In the genomic region with DNA sequence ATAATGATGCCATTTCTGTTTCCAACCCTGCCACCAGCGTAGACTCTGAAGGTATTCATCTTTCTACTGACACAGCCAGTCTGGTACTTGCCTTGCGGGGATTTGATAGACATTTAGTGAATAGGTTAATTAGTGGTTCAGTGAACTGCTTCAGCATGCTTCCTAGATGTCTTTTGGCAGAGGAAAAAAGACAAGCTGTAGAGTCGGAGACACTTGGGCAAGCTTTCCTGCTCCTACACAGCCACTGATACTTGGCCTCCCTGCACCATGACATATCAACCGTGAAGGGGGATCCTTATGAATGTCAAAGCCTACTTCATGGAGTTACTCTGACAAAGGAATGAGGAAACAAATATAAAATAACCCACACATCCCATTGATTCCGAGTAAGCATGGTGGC, we compare ENCODE assay signal across 26 mouse cellular contexts.
A peak's percentile ranks its signal among the peaks of the same experiment; 100 is the strongest.
DNase-seq lines count a peak whose midpoint lies in the region; ATAC-seq and TF ChIP-seq lines count a peak whose summit lies in the region.
"Had no signal": no experiment of that assay in that cellular context is flagged by ENCODE, and none has a peak within 500 bp of the region (broad histone marks: within the 10 kb centered on the region; RNA-seq: fewer than 3 reads in every experiment).

No protein-coding gene starts in this region.

- no peak for DNase-seq in kidney, postnatal 36 days
- peak; percentile 65 for DNase-seq in midbrain, postnatal 0 days (ENCODE audit: low spot score)
- no peak for DNase-seq in midbrain, embryonic 14.5 days
- DNase-seq: adrenal gland, adult 2 months; adrenal gland, postnatal 36 days; B cell, adult 2 months; cerebellum, adult 8-10 months; cerebellum, postnatal 36 days; gastrocnemius, postnatal 10 days; heart, postnatal 14 days; kidney, adult 18-20 months; layer of hippocampus, postnatal 36 days; liver; lung, adult 2 months; lung, postnatal 14 days; thymus, adult 2 months; thymus, postnatal 36 days had no signal

- TF ChIP-seq CTCF in midbrain, postnatal 0 days (IDR thresholded peaks at IDR 0.05): no peak

- H3K4me1 ChIP-seq in forebrain, embryonic 15.5 days: peaks cover 15% of the 10 kb centered on the region
- H3K4me1 ChIP-seq in forebrain, embryonic 12.5 days: peaks cover 7% of the 10 kb centered on the region
- no peaks in the 10 kb centered on the region for H3K4me1 ChIP-seq in kidney, embryonic 15.5 days
- H3K4me1 ChIP-seq in midbrain, postnatal 0 days (ENCODE audit: insufficient read depth, low read length): no peaks in the 10 kb centered on the region
- no peaks in the 10 kb centered on the region for H3K4me1 ChIP-seq in midbrain, embryonic 14.5 days (ENCODE audit: control insufficient read depth, insufficient read depth, low read length)
- no peaks in the 10 kb centered on the region for H3K4me1 ChIP-seq in heart, embryonic 11.5 days (ENCODE audit: control insufficient read depth, insufficient read depth, low read length)
- H3K4me1 ChIP-seq: embryonic facial prominence, embryonic 12.5 days; hindbrain, embryonic 12.5 days; neural tube, embryonic 13.5 days had no signal

- 12% methylated on average over 5 of the region's 5 CpGs for WGBS in forebrain, embryonic 15.5 days
- 51% methylated on average over 5 of the region's 5 CpGs for WGBS in forebrain, embryonic 12.5 days
- WGBS in kidney, embryonic 15.5 days: 45% methylated on average over 5 of the region's 5 CpGs
- 67% methylated on average over 5 of the region's 5 CpGs for WGBS in midbrain, postnatal 0 days
- 59% methylated on average over 5 of the region's 5 CpGs for WGBS in midbrain, embryonic 14.5 days
- WGBS in heart, embryonic 11.5 days (ENCODE audit: insufficient replicate concordance): 83% methylated on average over 5 of the region's 5 CpGs

- H3K27ac ChIP-seq in forebrain, embryonic 15.5 days (replicated peaks): no peak overlapping the region
- H3K27ac ChIP-seq in forebrain, embryonic 12.5 days: no peak overlapping the region
- H3K27ac ChIP-seq in kidney, embryonic 15.5 days: no peak overlapping the region
- H3K27ac ChIP-seq in midbrain, postnatal 0 days (ENCODE audit: low read depth, low read length): no peak overlapping the region
- H3K27ac ChIP-seq in midbrain, embryonic 14.5 days (replicated peaks; ENCODE audit: low read depth, low read length): no peak overlapping the region
- H3K27ac ChIP-seq in heart, embryonic 11.5 days (ENCODE audit: low read depth, low read length): no peak overlapping the region
- H3K27ac ChIP-seq: embryonic facial prominence, embryonic 12.5 days; hindbrain, embryonic 12.5 days; liver, embryonic 14.5 days; neural tube, embryonic 13.5 days had no signal

- peak; percentile 72 for ATAC-seq in forebrain, embryonic 15.5 days (replicated peaks)
- ATAC-seq in forebrain, embryonic 12.5 days (ENCODE audit: low FRiP score): no peak
- ATAC-seq in kidney, embryonic 15.5 days (replicated peaks; ENCODE audit: low FRiP score): peak; percentile 62
- no peak for ATAC-seq in midbrain, postnatal 0 days (ENCODE audit: low FRiP score)
- no peak for ATAC-seq in midbrain, embryonic 14.5 days (ENCODE audit: low FRiP score, low TSS enrichment)
- no peak for ATAC-seq in heart, embryonic 11.5 days (replicated peaks; ENCODE audit: insufficient number of reproducible peaks, low FRiP score, low TSS enrichment)
- ATAC-seq: activated CD4-positive, CD25-positive, alpha-beta regulatory T cell, adult 4 months had no signal

- H3K4me2 ChIP-seq in forebrain, embryonic 15.5 days (replicated peaks): no peak overlapping the region
- H3K4me2 ChIP-seq in forebrain, embryonic 12.5 days: no peak overlapping the region
- no peak overlapping the region for H3K4me2 ChIP-seq in kidney, embryonic 15.5 days
- no peak overlapping the region for H3K4me2 ChIP-seq in midbrain, postnatal 0 days (ENCODE audit: low read depth, low read length, poor library complexity, severe bottlenecking)
- H3K4me2 ChIP-seq in midbrain, embryonic 14.5 days (ENCODE audit: low read length): no peak overlapping the region
- H3K4me2 ChIP-seq in heart, embryonic 11.5 days: no peak overlapping the region
- H3K4me2 ChIP-seq: embryonic facial prominence, embryonic 12.5 days; hindbrain, embryonic 12.5 days; neural tube, embryonic 13.5 days had no signal

- H3K27me3 ChIP-seq in forebrain, embryonic 15.5 days: no peaks in the 10 kb centered on the region
- no peaks in the 10 kb centered on the region for H3K27me3 ChIP-seq in forebrain, embryonic 12.5 days
- H3K27me3 ChIP-seq in kidney, embryonic 15.5 days: no peaks in the 10 kb centered on the region
- H3K27me3 ChIP-seq in midbrain, postnatal 0 days (ENCODE audit: insufficient read depth, low read length): no peaks in the 10 kb centered on the region
- no peaks in the 10 kb centered on the region for H3K27me3 ChIP-seq in midbrain, embryonic 14.5 days (ENCODE audit: control insufficient read depth, insufficient read depth, low read length)
- H3K27me3 ChIP-seq in heart, embryonic 11.5 days (ENCODE audit: control insufficient read depth, insufficient read depth, low read length): no peaks in the 10 kb centered on the region
- H3K27me3 ChIP-seq: embryonic facial prominence, embryonic 12.5 days; hindbrain, embryonic 12.5 days; neural tube, embryonic 13.5 days had no signal

- no peak overlapping the region for H3K4me3 ChIP-seq in forebrain, embryonic 15.5 days
- no peak overlapping the region for H3K4me3 ChIP-seq in forebrain, embryonic 12.5 days (replicated peaks)
- H3K4me3 ChIP-seq in kidney, embryonic 15.5 days (replicated peaks): no peak overlapping the region
- H3K4me3 ChIP-seq in midbrain, postnatal 0 days (ENCODE audit: low read depth, low read length): no peak overlapping the region
- H3K4me3 ChIP-seq in midbrain, embryonic 14.5 days (replicated peaks; ENCODE audit: low read depth, low read length): no peak overlapping the region
- H3K4me3 ChIP-seq in heart, embryonic 11.5 days (ENCODE audit: low read depth, low read length): no peak overlapping the region
- H3K4me3 ChIP-seq: embryonic facial prominence, embryonic 12.5 days; hindbrain, embryonic 12.5 days; neural tube, embryonic 13.5 days had no signal

- no peak overlapping the region for H3K9ac ChIP-seq in forebrain, embryonic 15.5 days (replicated peaks)
- H3K9ac ChIP-seq in forebrain, embryonic 12.5 days: no peak overlapping the region
- no peak overlapping the region for H3K9ac ChIP-seq in kidney, embryonic 15.5 days
- H3K9ac ChIP-seq in midbrain, postnatal 0 days (replicated peaks; ENCODE audit: low read length, poor library complexity, severe bottlenecking): no peak overlapping the region
- no peak overlapping the region for H3K9ac ChIP-seq in midbrain, embryonic 14.5 days (replicated peaks; ENCODE audit: low read length)
- no peak overlapping the region for H3K9ac ChIP-seq in heart, embryonic 11.5 days (ENCODE audit: low read depth, low read length)
- H3K9ac ChIP-seq: embryonic facial prominence, embryonic 12.5 days; hindbrain, embryonic 12.5 days; liver, embryonic 14.5 days; neural tube, embryonic 13.5 days had no signal

- no peaks in the 10 kb centered on the region for H3K9me3 ChIP-seq in forebrain, embryonic 15.5 days
- H3K9me3 ChIP-seq in forebrain, embryonic 12.5 days: no peaks in the 10 kb centered on the region
- H3K9me3 ChIP-seq in kidney, embryonic 15.5 days (replicated peaks): no peaks in the 10 kb centered on the region
- no peaks in the 10 kb centered on the region for H3K9me3 ChIP-seq in midbrain, postnatal 0 days (ENCODE audit: low read length)
- no peaks in the 10 kb centered on the region for H3K9me3 ChIP-seq in midbrain, embryonic 14.5 days (ENCODE audit: control insufficient read depth, low read length)
- no peaks in the 10 kb centered on the region for H3K9me3 ChIP-seq in heart, embryonic 11.5 days (replicated peaks; ENCODE audit: control insufficient read depth, low read length)
- H3K9me3 ChIP-seq: embryonic facial prominence, embryonic 12.5 days; hindbrain, embryonic 12.5 days; neural tube, embryonic 13.5 days had no signal

- no peaks in the 10 kb centered on the region for H3K36me3 ChIP-seq in forebrain, embryonic 15.5 days
- H3K36me3 ChIP-seq in forebrain, embryonic 12.5 days (replicated peaks): no peaks in the 10 kb centered on the region
- no peaks in the 10 kb centered on the region for H3K36me3 ChIP-seq in kidney, embryonic 15.5 days
- H3K36me3 ChIP-seq in midbrain, postnatal 0 days (ENCODE audit: insufficient read depth, low read length): no peaks in the 10 kb centered on the region
- no peaks in the 10 kb centered on the region for H3K36me3 ChIP-seq in midbrain, embryonic 14.5 days (ENCODE audit: control insufficient read depth, insufficient read depth, low read length)
- H3K36me3 ChIP-seq in heart, embryonic 11.5 days (ENCODE audit: control insufficient read depth, insufficient read depth, low read length): no peaks in the 10 kb centered on the region
- H3K36me3 ChIP-seq: embryonic facial prominence, embryonic 12.5 days; hindbrain, embryonic 12.5 days; neural tube, embryonic 13.5 days had no signal

Comparison
In these comparisons a context has a peak if more than half of its experiments do, and no peak if none do; other contexts are left out.
1. ATAC-seq: peak in forebrain, embryonic 15.5 days (single experiment) and kidney, embryonic 15.5 days (single experiment); none in forebrain, embryonic 12.5 days (single experiment), midbrain, postnatal 0 days (single experiment), midbrain, embryonic 14.5 days (single experiment) and heart, embryonic 11.5 days (single experiment).